Mouse (Mus musculus) forebrain, embryonic 15.5 days (tissue): ENCODE measurements around the gene Gm28053. TPM values are rescaled to one million over a fixed set of nuclear protein-coding genes. Genes with fewer than 3 reads are reported as not detected.

Experiments used
- ATAC-seq: fragments of 200-750 bp; cut with Nextera tagmentation; replicated peaks from 2 replicates; pipeline ENCODE4 v1.8.0; 2017; ENCODE audit warnings: mild to moderate bottlenecking, moderate TSS enrichment, moderate library complexity
- H3K27ac ChIP-seq: fragments of 300-500 bp; sonication (generic); replicated peaks from 2 replicates; pipeline ENCODE4 v1.5.1; 2015; ENCODE audit warnings: mild to moderate bottlenecking, inconsistent platforms
- H3K27me3 ChIP-seq: fragments of 300-500 bp; sonication (generic); 2 replicates; pipeline ENCODE4 v1.6.1; 2015; ENCODE audit warnings: inconsistent platforms
- H3K36me3 ChIP-seq: fragments of 300-500 bp; sonication (generic); 2 replicates; pipeline ENCODE4 v1.6.1; 2015; ENCODE audit warnings: mild to moderate bottlenecking, inconsistent platforms
- H3K4me1 ChIP-seq: fragments of 300-500 bp; sonication (generic); 2 replicates; pipeline ENCODE4 v1.6.1; 2015; ENCODE audit warnings: inconsistent platforms
- H3K4me2 ChIP-seq: fragments of 300-500 bp; sonication (generic); replicated peaks from 2 replicates; pipeline ENCODE4 v1.6.1; 2015; ENCODE audit warnings: mild to moderate bottlenecking, inconsistent platforms
- H3K4me3 ChIP-seq: fragments of 300-500 bp; sonication (generic); 2 replicates; pipeline ENCODE4 v1.5.1; 2015; ENCODE audit warnings: mild to moderate bottlenecking, inconsistent platforms
- H3K9ac ChIP-seq: fragments of 300-500 bp; sonication (generic); replicated peaks from 2 replicates; pipeline ENCODE4 v1.6.1; 2015; ENCODE audit warnings: mild to moderate bottlenecking, inconsistent platforms
- H3K9me3 ChIP-seq: fragments of 300-500 bp; sonication (generic); 2 replicates; pipeline ENCODE4 v1.6.1; 2016; ENCODE audit warnings: inconsistent platforms
- WGBS: fragments of 180-500 bp; shearing (Covaris S2); methylation state at CpG from one replicate; pipeline ENCODE4 v1.1.7; 2015; ENCODE audit warnings: mixed read lengths; 5-methylcytosine and 5-hydroxymethylcytosine counted together
- polyA plus RNA-seq: library from polyadenylated mRNA; unstranded; fragments of >200 nt; fragmentation: Nextera tagmentation; extraction: Ambion mirVana; gene quantifications from 2 replicates; pipeline ENCODE4 v1.2.1, GENCODE M21; 2015

Gene Gm28053
- polyA plus RNA-seq, 1 experiment from 2014 or later = not detected

- WGBS = 78% methylated on average over 2 of the region's 2 CpGs
Measured at GRCm38 (mm10) chr6:48787867-48788266, 69.5 kb downstream of the Gm28053 start.

GRCm38 (mm10) chr6:48801897-48802296 lies 83.5 kb downstream of the Gm28053 start:
- Histone ChIP-seq H3K4me2 (no peak overlapping the region), H3K4me3 (no peak overlapping the region), H3K36me3 (no peaks in the 10 kb centered on the region), H3K9ac (no peak overlapping the region), H3K4me1 (no peaks in the 10 kb centered on the region), H3K27me3 (no peaks in the 10 kb centered on the region), H3K9me3 (no peaks in the 10 kb centered on the region), H3K27ac (no peak overlapping the region)
- ATAC-seq = no peak
- WGBS = 83% methylated on average over 1 of the region's 1 CpGs

More at GRCm38 (mm10) chr6:48787867-48788266, 69.5 kb downstream of the Gm28053 start:
- Histone ChIP-seq H3K36me3 (no peaks in the 10 kb centered on the region), H3K27ac (no peak overlapping the region), H3K27me3 (no peaks in the 10 kb centered on the region), H3K4me2 (no peak overlapping the region), H3K4me1 (no peaks in the 10 kb centered on the region), H3K9me3 (no peaks in the 10 kb centered on the region), H3K9ac (no peak overlapping the region), H3K4me3 (no peak overlapping the region)
- ATAC-seq = no peak

Other genes with a start within 250 kb of the Gm28053 start
- gene Atp6v0e2, start 181.0 kb upstream of the Gm28053 start, polyA plus RNA-seq = 199 and 211 TPM in 2 replicates
- 15.4 and 18.0 TPM in 2 replicates for gene Lrrc61, start 163.8 kb upstream of the Gm28053 start, polyA plus RNA-seq
- 3.0 and 3.4 TPM in 2 replicates for gene Rarres2, start 145.8 kb upstream of the Gm28053 start, polyA plus RNA-seq
- gene Gm45021, start 129.0 kb upstream of the Gm28053 start, polyA plus RNA-seq = not detected in 2 replicates
- 34.9 and 35.8 TPM in 2 replicates for gene Repin1, start 124.7 kb upstream of the Gm28053 start, polyA plus RNA-seq
- gene Gm44965, start 124.7 kb upstream of the Gm28053 start, polyA plus RNA-seq = not detected in 2 replicates
- gene Zfp775, start 116.5 kb upstream of the Gm28053 start, polyA plus RNA-seq = 15.8 and 20.5 TPM in 2 replicates
- 10.1 and 11.2 TPM in 2 replicates for gene AI854703, start 91.8 kb upstream of the Gm28053 start, polyA plus RNA-seq
- 0.33 and 0.42 TPM in 2 replicates for gene Gimap8, start 71.4 kb upstream of the Gm28053 start, polyA plus RNA-seq
- gene Gimap9, start 42.5 kb upstream of the Gm28053 start, polyA plus RNA-seq = 1.1 and 1.8 TPM in 2 replicates
- gene Gimap4, start 34.1 kb upstream of the Gm28053 start, polyA plus RNA-seq = 1.1 TPM in 2 replicates
- gene Gimap6, start 10.4 kb upstream of the Gm28053 start, polyA plus RNA-seq = 5.7 and 5.8 TPM in 2 replicates
- gene Gimap7, start within 50 bp of the Gm28053 start, polyA plus RNA-seq = not detected in 2 replicates
- 4.1 and 4.6 TPM in 2 replicates for gene Gimap1, start 20.4 kb downstream of the Gm28053 start, polyA plus RNA-seq
- 0.86 and 1.2 TPM in 2 replicates for gene Gimap5, start 27.6 kb downstream of the Gm28053 start, polyA plus RNA-seq
- not detected in 2 replicates for gene Gimap3, start 52.2 kb downstream of the Gm28053 start, polyA plus RNA-seq
- gene Tmem176a, start 122.3 kb downstream of the Gm28053 start, polyA plus RNA-seq = 11.1 and 11.2 TPM in 2 replicates
- gene Tmem176b, start 122.9 kb downstream of the Gm28053 start, polyA plus RNA-seq = 85.0 and 90.2 TPM in 2 replicates
- not detected in 2 replicates for gene Aoc1, start 154.3 kb downstream of the Gm28053 start, polyA plus RNA-seq
- not detected in 2 replicates for gene 1600015I10Rik, start 211.3 kb downstream of the Gm28053 start, polyA plus RNA-seq